Mouse (Mus musculus) mesoderm, embryonic 11.5 days (tissue): ENCODE results near the gene Ninj1.

Source experiments
- DNase-seq: peaks from one replicate; pipeline ENCODE4 v3.0.0-alpha.2; 2012; ENCODE audit warnings: low read depth, low spot score

Ninj1 gene

DNA sequence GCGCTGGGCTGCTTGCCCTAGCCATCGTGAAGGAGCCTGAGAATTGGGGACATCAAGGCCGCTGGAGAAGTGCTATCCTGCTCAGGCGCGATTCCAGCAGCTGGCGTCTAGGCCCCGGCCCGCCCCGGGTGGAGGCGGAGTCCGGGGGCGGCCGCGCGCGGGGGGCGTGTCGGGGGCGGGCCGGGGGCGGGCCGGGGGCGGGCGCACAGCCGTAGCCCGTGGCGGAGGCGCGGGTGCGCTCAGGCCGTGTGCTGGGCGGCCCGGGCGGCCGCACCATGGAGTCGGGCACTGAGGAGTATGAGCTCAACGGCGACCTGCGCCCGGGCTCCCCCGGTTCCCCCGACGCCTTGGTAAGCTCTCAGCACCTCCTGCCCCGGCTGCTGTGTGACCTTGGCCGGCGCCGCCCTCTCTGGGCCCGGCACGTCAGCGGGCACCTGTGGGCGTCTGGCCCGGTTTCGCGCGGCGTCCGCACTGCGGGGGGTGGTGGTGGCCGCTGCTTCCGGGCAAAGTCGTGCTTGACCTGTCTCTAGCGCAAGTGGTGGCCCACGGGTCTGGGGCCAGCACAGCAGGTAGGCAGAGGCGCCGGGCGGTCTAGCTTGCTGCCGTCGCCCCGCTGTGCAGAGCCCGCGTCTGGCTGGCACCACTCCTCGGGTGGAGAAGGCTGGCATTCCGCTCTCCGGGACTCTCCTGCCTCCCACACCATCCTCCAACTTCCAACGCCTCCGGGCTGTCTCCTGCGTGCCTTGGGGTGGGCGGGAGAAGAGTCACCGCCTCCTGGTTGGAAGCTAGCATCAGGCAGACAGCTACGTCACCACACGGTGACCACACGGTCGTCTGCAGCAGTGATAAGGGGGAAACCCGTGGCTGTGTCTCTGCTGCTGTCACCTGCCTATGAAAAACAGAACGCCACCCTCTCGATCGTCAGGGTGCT, at the start of gene Ninj1:
Gene Ninj1 (plus strand): TSS at position 198 of the 931 bp plus-strand sequence.
- peak; percentile 73 for DNase-seq

DNA sequence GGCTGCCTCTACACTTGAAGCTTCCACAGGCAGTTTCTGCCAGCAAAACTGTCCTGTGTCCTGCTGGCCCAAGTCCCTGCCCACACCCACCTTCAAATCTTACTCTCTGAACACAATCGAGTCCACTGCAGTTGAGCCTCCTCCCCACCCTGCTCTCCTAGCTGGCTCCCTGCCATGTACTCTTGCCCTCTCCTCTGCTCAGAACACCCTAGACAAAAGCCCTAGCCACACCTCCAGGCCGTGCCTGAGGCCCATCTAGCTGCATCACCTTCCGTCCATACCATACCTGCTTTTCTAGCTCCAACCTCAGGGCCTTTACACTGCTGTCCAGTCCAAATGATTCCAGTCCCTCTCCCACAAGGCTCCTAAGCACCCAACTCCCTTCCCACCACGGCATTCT, 46.7 kb upstream of the Ninj1 start:
- DNase-seq: no peak

DNA sequence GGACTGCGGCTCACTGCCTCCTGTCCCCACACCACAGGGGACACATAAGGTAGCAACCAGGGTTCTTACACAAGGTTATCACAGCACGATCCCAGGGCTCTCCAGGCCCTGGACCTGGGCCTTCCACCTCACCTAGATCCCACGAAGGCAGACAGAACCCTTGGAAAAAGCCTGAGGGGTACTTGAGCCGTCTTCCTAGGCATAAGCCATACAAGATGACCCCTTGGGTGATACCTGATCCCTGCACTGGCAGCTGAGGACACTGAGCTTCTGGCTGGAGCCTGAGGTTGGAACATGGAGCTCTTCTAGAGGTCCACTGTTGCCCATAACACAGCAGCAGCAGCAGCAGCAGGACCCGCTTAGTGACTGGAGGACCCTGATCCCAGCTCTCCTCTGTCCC, 44.9 kb upstream of the Ninj1 start:
- no peak for DNase-seq

DNA sequence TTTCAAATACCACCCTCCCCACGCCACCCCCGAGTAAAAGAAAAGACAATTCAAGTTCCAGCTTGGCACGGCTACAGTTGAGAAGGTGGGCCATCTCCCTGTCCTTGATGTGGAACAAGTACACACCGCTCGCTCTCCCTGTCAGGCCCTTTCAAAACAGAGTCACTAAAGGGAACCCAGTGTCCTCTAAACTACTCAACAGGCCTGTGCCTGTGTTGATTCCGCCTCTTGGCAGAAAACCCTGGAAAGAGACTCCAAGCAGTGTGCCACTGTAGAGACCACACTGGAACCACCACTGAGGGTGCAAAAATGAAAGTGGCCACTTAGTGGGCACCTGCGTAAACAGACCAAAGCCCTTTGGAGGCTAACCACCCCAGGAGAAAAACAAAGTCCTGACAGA, 44.0 kb upstream of the Ninj1 start:
- DNase-seq: no peak

DNA sequence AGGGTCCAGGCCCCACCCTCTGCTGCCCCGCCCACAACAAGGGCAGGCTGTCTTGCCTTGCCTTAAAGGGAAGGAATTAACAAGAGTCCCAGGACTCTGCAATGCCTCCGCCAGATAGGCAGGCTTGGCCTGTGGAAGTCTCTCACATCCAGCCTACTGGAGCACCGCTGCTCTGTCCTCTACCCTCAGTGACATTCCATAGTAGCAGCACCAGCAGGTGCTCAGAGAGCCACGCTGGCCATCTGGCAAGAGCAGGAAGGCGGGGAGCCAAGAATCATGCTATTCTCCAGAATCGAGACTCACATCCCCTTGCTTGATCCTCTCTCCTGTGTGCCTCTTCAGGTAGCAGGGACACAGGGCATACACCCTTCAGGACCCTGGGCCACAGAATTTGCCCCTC, 42.8 kb upstream of the Ninj1 start:
- DNase-seq: no peak

DNA sequence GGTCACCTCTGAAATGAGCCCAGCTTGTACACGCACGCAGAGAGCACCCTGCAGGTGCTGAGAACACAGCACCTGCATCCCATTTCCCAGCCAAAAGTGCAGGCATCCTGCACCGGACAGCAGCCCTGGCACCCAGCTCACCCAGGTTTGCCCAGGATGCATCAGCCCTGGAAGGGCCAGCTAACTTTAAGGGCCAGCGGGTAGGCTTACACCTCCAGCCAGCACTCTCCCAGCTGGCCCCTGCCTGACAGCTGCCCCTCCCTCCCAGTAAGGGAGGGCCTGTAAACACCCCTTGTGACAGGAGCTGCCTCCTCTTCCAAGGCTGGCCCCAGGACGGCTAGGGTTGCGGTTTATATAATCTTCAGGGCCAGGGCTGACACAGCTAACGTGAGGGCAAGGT, 41.9 kb upstream of the Ninj1 start:
- no peak for DNase-seq

DNA sequence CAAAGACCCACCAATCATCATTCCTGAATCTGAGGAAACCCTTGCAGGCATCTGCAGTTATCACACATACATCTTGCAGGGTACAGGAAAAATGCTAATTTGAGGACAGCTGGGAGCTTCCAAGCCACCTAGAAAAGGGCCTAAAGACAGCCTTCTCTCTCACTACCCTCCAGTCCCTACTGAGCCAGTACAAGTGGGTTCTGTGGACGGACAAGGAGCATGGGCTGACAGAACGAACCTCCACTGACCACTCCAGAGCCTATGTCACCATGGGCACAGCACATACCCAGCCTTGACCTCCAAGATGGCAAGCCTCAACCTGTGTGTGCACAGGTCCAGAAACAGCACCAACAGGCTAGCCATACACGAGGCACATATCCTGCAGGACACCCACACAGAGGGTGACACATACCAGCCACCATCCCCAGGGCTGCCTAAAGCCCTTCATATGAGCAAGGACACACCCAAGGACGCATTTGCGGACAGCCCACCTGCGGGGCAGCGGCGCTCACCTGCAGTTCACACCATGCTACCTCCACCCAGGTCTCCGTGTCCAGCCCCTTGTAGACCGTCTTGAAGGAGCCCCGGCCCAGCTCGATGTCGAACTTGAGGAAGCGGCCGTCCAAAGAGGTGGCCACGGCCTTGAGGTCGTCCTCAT, 41.1 kb upstream of the Ninj1 start:
- no peak for DNase-seq

DNA sequence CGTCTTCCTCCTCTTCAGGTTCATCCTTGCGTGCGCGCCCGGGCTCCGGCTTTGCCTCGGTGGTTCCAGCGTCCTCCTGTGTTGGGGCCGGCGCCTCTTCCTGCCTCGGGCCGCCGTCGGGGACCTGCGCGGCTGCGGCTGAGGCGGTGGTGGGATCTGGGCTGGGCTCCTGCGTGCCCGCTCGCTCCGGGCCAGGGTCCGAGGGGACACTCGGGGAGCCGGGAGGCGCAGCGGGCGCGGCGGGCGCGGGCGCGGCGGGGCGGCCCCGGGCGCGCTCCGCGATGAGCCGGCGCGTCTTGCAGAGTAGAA, 40.6 kb upstream of the Ninj1 start:
- no peak for DNase-seq

DNA sequence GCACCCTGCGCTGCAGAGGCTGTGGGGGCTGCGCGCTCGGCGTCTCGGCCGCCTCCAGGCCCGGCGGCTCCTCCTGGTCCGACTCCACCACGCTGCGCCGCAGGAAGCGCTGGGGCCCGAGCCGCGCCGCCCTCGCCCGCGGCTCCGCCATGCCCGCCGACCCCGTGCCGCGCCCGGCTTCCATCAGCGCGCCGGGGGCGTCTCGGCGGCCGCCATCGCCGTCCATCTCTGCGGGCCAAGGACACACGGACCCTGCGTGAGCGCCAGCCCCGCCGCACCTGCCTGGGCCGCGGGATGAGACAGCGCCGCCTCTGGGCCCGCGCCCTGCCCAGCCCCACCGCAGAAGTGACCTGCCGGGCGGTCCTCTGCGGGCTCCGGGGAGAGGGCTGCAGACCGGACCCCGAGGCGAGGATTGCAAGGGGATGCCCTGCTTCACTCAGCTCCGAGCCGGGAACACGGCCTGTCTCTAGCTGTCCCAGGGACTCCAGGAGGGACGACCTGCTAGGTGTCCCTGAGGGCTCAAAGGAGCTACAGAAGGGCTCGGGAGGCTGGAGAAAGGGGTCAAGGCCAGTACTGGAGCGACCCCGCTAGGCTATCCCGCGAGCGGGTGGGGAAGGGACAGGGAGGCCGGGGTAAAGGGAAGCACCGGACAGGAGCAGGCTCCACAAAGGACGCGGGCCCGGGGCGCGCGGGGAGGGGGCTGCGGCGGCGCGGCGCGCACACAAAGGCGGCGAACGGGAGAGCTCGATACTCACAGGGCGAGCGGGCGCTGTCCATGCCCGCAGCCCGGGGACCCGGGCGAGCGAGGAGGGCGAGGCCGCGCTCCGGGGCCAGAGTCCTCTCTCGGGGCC, 40.1 kb upstream of the Ninj1 start:
- DNase-seq: peak; percentile 51

DNA sequence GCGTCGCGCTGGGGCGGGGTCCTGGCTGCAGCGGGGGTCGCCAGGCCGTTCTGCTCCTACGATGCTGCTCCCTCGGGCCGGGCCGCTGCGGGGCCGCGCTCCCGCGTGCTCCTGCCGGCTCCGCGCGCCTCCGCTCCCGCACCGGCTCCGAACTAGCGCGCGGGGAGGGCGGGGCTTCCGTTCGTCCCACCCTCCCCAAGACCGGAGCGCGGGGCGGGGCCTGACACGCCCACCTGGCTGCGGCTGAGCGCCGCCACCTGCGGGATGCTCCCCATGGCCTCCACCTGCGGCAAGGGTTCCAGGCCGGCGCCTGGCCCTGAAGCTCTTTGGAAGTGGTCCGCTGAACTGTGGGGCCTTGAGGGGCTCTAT, 39.4 kb upstream of the Ninj1 start, which contains the start of gene Wnk2:
Gene Wnk2 (minus strand): TSS at position 157 of the 369 bp plus-strand sequence.
- DNase-seq: peak; percentile 64

DNA sequence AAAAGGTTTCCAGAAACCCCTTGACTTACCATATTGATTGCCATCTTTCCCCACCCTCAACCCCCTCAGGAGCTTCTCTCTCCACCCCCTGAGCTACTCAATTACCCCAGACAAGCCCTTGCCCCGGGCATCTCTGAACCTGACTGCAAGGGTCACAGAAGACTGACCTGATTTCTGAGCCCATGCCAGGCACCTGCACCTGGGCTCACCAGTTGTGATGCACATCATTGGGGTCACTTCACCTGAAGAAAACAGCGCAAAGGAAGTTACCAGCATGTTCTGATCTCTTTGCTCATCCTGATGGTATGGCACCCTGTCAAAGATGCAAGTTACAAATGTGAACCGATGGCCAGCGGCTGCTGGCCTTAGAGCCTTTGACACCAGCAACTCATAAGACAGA, 38.6 kb upstream of the Ninj1 start:
- DNase-seq: no peak

DNA sequence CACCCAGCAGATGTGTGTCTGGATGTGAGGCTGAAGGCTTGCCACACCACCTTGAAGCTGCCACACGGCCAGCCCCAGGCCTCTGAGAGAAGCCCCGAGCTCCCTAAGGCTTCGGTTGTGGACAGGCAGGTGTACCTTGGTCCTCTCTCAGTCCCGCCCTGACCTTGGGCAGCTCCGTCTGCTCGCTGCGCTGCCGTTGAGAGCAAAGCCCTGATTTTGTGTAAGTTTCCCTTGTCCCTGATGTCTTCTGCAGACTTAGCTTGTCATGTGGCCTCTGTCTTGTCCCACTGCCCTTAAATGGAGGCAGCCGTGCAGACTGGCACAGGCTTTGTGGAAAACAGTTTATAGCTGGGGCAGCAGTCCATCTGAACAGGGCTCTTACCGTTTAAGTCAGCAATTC, 33.3 kb upstream of the Ninj1 start:
- DNase-seq: no peak

DNA sequence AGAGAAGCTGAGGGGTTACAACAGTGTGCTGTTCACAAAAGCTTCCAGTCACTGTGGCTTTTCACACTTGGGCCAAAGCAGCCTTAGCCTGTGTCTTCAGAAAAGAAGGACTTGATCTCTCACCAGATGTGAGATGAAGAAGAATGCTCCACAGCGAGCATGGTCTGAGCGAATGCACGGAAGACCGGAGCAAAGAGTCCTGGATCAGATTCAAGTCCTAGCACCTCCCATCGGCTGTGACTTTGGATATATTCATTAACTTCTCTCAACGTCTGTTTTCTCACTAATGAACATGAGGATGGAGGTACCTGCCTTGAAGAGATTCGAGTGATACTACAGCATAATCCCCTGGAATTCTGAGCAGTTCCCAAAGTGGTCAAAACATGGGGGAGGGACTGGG, 32.7 kb upstream of the Ninj1 start:
- DNase-seq: no peak

DNA sequence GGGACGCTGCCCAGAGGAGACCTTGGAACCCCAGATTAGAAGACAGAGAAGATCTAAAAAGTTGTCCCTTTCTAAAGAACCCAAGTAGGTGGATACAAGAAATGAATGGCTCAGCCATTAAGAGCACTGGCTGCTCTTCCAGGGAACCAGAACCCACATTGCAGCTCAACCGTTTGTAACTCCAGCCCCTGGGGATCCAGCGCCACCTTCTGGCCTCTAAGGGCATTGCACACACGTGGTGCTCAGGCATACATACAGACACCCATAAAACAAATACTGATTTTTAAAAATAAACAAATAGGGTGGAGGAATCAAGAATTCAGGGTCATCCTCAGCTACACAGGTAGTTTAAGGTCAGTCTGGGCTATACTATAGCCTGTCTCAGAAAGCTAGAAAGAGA, 30.6 kb upstream of the Ninj1 start:
- no peak for DNase-seq

DNA sequence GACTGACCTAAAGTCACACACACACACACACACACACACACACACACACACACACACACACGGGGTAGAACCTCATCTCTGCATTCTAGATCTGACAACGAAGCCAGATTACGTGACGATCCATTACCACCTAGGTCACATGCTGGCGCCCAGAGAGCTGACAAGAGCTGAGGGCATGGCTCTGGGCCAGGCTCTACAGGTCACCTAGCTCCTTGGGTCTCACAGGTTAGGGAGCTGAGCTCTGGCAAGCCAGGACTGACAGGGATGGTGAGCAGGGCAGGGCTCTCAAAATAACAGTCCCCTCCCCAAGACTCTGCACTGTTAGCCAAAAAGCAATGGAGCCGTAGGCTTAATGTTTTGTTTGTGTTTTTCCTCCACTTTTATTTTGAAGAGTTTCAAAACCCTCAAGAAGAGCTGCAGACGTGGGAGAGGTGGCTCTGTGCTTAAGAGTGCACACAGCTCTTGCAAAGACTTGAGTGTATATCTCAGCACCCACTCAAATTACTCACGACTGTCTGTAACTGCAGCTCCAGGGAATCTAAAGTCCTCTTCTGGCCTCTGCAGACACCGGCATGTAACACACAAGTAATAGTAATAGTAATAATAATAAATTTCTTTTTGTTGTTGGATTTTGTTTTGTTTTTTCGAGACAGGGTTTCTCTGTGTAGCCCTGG, 29.1 kb upstream of the Ninj1 start:
- DNase-seq: no peak

DNA sequence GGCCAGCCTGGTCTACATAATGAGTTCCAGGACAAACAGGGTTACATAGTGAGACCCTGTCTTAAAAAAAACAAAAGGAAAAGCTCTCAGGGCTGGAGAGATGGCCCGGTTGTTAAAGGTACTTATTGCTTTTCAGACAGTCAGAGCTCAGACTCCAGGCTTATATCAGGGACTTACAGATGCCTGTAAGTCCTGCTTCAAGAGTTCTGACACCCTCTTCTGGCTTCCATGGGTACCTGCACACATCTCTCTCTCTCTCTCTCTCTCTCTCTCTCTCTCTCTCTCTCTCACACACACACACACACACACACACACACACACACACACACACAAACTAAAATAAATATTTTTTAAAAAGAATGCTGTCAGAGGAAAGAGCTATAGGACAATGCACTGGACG, 26.0 kb upstream of the Ninj1 start:
- DNase-seq: no peak

DNA sequence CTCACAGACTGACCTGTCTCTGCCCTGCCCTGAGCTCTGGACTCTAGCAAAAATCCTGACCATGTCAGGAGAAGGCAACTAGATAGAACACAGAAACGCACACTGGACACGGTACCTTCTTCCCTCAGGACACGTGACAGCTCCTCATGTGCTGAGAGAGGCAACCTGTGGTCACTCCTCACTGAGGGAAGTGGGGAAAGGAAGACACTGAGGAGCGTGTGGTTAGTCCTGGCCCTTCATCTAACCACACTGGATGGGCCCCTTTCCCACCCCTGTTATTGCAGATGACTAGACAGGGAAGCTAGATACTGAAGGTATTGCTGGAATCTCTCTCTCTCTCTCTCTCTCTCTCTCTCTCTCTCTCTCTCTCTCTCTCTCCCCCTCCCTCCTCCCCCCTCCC, 24.6 kb upstream of the Ninj1 start:
- DNase-seq: no peak

DNA sequence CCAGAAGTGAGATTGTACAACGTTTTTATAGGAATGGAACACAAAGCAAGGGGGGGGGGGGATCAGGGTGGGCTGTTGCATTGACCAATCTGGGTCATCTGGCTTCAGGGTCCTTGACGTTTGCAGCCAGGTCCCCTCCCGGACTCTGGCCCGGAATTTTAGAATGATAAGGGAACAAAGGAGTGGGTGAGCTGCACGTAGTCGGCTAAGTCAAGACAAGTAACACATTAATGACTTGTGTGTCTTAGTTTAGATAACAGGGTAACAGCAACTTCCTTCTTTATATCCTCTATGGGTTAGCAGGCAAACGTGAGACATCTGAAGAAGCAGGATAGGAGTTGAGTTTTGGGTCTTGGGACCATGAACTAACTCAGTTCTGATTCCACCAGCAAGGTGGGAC, 23.6 kb upstream of the Ninj1 start:
- DNase-seq: no peak

DNA sequence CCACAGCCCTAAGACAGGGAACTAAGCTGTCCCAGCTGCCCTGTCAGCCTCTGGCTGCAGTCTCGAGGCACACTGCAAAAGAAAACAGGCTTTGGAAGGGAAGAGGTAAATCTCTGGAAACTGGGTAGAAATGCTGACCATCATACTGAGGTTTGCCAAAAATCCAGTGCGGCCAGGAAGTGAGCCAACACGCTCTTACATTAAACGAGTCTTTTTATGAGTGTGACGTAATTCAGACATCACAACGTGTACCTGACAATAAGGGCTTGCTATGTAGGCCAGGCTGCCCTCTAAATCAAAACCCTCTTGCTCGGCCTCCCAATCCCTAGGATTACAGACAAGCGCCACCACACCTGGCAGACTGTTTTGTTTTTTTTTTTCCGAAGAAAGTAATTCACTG, 20.2 kb upstream of the Ninj1 start:
- DNase-seq: no peak

DNA sequence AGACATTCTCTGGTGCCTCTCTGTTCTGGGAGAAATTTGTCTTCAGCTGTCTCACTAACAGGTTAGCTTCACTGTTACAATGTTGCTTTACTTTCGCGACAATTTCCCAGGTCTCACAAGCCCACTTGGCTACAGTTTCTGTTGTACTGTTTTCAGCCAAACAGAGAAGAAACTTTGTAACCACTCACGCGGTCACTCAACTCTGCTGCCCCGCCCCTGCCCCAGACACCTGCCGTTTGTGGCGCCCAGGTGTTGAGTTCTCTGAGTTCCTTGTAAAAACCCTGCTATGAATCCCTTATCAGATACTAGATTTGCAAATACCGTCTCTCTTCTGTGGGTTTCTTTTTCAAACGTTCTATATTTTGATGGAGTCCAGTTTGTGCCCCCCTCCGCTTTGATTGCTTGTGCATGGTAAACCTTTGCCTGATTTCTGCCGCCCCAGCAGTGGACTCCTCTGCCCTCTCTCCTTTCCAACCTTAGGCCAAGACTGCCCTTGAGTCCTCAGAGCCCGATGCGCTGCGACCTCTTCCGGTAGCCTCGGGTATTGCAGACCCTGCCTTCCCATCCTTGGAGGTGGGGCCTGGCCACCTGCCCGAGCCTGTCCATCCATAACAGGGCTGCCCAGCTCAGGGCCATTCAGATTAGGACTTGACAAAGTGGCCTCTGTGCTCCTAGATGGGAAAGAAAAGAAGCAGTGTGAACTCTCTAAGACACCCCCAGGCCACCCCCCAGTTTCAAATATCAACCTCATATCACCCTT, 17.7 kb upstream of the Ninj1 start:
- DNase-seq: peak; percentile 77

DNA sequence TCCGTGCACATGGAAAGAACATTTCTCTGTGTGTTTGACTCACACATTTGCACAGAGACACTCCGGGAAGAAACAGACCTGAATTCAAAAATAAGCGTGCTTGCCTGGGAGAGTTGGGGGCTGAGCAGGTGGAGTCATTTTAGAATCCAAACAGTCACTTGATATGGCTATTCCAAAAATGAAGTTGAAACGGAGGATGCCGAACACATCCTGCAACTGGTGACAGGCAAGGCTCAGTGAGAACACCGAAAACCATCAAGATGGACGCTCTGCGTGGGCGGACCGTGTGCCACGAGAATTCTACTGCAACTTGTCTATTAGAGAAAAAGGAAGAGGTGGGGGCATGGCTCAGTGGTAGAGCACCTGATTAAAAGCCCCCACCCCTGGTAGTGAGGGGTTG, 16.7 kb upstream of the Ninj1 start:
- DNase-seq: no peak
